Mouse (Mus musculus): Measurements from ENCODE around the gene Tsga10ip.
"Not testable (repeated sequence)": the region's sequence is repeated elsewhere in the genome, so short reads cannot be mapped to it uniquely, and the experiment has no call there.

The Tsga10ip gene

GRCm38 (mm10) chr19:5390416-5390815, 11.9 kb downstream of the Tsga10ip start:
- no peak for DNase-seq (ENCODE audit: low read depth, low spot score)

GRCm38 (mm10) chr19:5389647-5390046, 12.7 kb downstream of the Tsga10ip start:
- DNase-seq (ENCODE audit: low read depth, low spot score), result peak; percentile 91

DNA sequence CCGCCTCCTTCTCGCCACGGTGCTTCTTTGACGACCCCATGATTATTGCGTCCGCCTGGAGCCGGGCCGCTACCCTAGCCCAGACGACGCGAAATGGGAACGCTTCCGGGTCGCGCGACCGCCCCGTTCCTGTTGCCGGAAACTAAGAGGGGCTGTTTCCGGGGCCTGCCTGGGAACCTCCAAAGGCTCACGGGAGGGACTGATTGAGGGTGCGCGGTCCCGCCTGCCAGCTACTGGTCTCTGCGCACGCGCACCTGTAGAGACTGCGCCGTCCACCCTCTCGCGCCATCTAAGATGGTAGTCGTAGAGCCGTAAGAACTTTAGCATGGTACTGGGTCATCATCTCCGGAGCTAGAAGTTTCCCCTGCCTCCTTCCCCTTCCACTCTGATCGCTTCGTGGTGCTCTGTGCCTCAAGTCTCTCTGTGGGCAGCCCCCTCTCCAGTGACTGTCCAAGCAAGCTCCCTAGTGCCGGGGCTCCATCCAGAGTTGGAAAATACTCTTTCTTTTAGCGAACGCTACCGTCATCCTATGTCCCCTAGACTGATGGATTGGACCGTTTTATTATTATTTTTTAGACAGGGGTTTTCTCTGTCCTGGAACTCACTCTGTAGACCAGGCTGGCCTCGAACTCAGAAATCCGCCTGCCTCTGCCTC, 13.6 kb downstream of the Tsga10ip start, which contains the start of gene Sart1:
Sart1 (minus strand) TSS at position 116 of the 655 bp plus-strand sequence.
- DNase-seq (ENCODE audit: low read depth, low spot score), result peak; percentile 97

DNA sequence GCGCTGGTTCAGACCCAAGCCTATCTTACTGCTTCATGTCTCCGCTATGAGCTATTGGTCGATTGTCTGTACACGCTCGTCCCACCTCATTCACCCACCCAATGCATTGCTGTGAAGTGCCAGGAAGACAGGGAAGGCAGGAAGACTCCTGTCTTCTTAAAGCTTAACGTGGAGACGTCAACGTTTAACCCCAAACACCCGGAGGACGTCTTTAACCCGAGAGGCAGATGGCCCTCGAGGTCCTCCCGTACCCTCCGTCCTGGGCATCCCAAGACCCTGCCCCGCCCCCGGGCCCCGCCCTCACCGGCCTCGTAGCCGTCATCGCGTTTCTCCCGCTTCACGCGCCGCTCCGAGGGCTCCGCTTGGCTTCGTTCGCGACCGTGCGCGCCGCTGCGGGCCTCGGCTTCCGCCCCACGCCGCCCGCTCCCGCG, 14.3 kb downstream of the Tsga10ip start:
- DNase-seq (ENCODE audit: low read depth, low spot score), result peak; percentile 50

DNA sequence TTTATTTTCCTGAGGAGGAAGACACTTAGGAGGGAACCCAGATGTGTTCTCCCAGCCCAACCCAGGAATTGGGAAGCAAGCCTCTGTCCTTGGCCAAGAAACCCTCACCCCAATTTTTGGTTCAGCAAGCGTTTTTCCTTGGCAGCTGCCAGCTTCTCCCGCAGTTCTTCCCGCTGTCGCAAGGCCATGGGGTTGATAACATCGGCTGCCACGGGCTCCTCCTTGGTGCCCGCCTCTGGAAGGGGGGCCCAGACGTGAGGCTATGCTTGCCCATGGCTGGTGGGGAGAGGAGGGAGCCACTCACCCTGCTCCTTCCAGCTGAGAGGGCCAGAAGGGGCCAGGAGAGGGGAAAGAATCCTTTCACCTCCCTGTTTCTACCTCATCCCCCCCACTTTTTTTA, 17.6 kb downstream of the Tsga10ip start:
- DNase-seq (ENCODE audit: low read depth, low spot score), result no peak

DNA sequence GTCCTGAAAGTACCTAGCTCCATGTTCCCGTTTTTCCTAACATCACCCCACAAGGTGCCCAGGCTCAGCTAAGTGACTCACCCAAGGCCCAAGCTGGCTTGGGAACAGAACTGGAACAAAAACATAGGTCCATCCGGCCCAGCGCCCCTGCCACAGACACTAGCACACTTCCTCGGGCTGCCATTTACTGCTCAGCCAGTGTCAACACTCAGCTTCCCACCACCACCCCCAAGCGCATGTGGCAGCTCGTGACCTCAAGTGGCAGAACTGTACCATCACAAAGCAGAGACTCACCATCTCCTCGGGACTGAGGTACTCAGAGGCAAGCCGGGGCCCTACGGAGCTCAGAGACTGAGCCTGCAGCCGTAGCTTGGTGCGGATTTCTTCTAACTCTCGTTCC, 19.0 kb downstream of the Tsga10ip start:
- DNase-seq (ENCODE audit: low read depth, low spot score), result no peak

DNA sequence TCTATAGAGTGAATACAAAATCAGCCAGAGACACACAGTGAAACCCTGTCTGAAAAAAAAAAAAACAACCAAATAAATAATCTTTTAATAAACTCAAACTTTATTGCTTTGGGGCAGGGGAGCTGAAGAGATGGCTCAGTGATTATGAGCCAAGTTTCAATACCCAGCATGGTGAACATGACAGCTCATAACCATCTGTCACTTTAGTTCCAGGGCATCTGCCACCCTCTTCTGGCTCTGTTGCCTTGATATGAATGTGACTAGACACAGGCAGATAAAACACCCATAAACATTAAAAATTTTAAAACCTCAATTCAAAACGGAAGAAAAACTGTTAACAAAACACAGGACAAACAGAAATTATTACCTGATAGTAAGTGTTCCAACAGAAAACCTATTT, 24.9 kb downstream of the Tsga10ip start:
- no peak for DNase-seq (ENCODE audit: low read depth, low spot score)

DNA sequence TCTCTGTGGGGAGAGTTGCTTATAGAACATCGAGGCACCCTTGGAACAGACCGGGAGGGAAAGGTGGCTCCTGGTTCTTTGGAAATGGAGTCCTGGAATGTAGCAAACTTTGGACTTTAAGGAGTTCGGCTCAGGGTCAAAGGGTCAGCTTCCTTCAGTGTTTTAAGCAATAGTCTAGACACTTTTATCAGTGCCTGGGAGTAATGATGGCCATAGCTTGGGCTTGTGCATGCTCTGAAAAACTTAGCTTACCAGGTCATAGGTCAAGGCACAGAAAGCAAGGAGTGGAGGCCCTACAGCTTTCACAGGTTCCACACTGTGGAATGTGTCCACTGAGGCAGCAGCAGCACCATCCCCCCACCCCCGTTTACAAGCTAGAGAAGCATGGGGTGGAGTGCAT, 27.6 kb downstream of the Tsga10ip start:
- no peak for DNase-seq (ENCODE audit: low read depth, low spot score)

GRCm38 (mm10) chr19:5374177-5374576, 28.1 kb downstream of the Tsga10ip start:
- DNase-seq (ENCODE audit: low read depth, low spot score), result no peak

DNA sequence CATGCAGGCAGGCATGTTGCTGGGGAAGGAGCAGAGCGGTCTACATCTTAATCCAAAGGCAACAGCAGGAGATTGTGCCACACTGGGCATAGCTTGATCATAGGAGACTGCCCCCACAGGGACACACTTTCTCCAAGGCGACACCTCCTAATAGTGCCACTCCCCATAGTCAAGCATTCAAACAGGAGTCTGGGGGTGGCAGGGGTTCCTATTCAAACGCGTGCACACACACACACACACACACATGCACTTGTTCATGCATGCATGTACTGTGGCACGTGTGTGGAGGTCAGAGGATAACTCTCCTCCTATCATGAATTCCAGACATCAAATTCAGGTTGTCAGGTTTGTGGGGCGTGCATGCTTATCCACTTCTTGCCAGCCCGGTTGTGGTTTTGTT, 29.6 kb downstream of the Tsga10ip start:
- DNase-seq (ENCODE audit: low read depth, low spot score), result no peak

DNA sequence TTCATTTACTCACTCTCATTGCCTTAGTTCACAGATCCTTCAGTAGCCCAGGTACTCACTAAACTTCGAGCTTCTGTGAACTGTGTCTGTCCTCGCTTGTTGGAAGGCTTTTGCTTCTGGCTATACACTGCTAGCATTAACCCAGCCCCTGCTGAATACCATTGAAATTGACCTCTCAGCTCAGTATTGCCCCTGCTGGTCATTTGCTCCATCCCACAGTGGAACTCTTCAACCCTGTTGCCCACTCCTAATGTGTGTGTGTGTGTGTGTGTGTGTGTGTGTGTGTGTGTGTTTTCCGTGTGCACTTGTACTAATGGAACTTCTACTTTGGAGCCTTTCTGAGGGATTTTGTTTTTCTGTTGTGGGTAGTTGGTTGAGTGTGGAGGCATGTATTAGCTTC, 31.4 kb downstream of the Tsga10ip start:
- DNase-seq (ENCODE audit: low read depth, low spot score), result no peak

- DNase-seq (ENCODE audit: low read depth, low spot score), result peak; percentile 41
Observed at GRCm38 (mm10) chr19:5367455-5367854, 34.9 kb downstream of the Tsga10ip start.

- DNase-seq (ENCODE audit: low read depth, low spot score), result no peak
Observed at GRCm38 (mm10) chr19:5367053-5367359, 35.3 kb downstream of the Tsga10ip start, which contains the start of gene Banf1. Gene Banf1 (minus strand): TSS chr19:5367168.

- peak; percentile 100 for DNase-seq (ENCODE audit: low read depth, low spot score)
Observed at GRCm38 (mm10) chr19:5366175-5367052, 35.9 kb downstream of the Tsga10ip start, which contains the start of gene Eif1ad. Gene Eif1ad (plus strand): TSS chr19:5366741.

GRCm38 (mm10) chr19:5365751-5366150, 36.6 kb downstream of the Tsga10ip start:
- DNase-seq (ENCODE audit: low read depth, low spot score), result no peak

- no peak for DNase-seq (ENCODE audit: low read depth, low spot score)
Observed at GRCm38 (mm10) chr19:5364124-5364523, 38.2 kb downstream of the Tsga10ip start.

DNA sequence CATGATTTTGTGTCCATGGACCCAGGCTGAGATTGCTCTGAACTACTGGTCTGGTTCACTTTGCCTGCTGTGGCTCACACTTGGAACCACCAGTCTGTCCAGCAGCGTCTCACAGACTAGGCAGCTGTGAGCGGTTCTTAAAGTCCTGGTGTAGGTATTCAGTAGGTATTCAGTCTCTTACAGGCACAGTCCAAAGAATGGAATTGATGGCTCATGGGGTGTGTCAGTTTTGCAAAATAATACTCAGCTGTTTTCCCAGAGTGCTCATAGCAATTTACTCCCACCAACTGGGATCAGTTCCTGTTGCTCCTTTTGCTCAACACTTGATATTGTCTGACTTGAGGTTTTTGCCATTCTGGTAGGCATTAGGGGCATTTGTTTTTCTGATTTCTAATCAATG, 40.1 kb downstream of the Tsga10ip start:
- DNase-seq (ENCODE audit: low read depth, low spot score), result no peak

DNA sequence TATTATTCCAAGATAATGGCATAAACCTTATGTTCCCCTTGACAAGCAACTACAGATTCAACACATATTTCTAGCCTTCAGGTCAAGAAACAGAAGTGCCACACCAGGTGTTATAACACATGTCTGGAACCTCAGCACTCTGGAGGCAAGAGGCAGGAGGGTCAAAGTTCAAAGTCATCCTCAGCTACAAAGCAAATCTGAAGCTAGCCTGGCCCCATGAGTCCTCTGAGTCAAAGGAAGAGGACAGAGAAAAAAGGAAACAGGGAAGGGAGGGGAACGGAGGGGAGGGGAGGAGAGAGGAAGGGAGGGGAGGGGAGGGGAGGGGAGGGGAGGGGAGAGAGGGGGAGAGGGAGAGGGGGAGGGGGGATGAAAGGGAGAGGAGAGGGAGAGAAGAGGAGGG, 46.2 kb downstream of the Tsga10ip start:
- DNase-seq (ENCODE audit: low read depth, low spot score), result no peak

- no peak for DNase-seq (ENCODE audit: low read depth, low spot score)
Observed at GRCm38 (mm10) chr19:5353609-5354008, 48.7 kb downstream of the Tsga10ip start.

DNA sequence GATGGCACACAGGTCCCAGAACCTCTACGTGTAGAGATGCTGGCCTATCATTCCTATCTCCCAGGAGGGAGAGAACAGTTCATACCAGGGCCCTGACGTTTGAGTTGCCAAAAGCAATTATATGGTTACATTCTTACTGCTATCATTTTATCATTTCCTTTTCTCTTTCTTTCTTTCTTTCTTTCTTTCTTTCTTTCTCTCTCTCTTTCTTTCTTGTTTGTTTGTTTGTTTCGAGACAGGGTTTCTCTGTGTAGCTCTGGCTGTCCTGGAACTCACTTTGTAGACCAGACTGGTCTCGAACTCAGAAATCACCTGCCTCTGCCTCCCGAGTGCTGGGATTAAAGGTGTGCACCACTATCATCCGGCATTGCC, 52.8 kb downstream of the Tsga10ip start, which contains the start of gene Cst6:
Cst6 (minus strand) TSS at position 73 of the 372 bp plus-strand sequence.
- not testable (repeated sequence) for DNase-seq (ENCODE audit: low read depth, low spot score)

GRCm38 (mm10) chr19:5348526-5349501, 53.5 kb downstream of the Tsga10ip start:
- peak; percentile 53 for DNase-seq (ENCODE audit: low read depth, low spot score)

DNA sequence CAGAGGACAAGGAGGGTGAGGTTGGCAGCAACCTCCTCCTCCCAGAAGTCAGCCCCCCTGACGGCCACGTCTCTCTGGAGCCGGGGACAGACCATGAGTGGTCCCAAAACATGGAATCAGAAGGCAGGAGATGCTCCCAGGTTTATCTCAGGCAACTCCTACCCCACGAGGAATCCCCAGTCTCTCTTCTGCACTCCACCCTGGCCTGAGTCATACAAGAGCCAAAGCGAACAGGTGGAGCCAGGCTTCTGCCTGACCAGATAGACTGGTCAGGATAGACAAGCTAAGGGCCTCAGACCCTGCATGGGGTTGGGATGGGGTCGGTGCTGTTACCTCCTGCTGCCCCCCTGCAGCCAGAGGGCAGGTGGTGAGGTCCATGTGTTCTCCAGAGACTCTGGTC, 54.3 kb downstream of the Tsga10ip start:
- no peak for DNase-seq (ENCODE audit: low read depth, low spot score)
